Mouse (Mus musculus) cerebral cortex, adult 2 months (tissue): ENCODE data around the gene Ppm1l.

Experiments used
- WGBS: fragments of 180-500 bp; shearing (Covaris S2); methylation state at CpG from one replicate; pipeline ENCODE4 v1.1.7; 2018; 5-methylcytosine and 5-hydroxymethylcytosine counted together

Gene Ppm1l

DNA sequence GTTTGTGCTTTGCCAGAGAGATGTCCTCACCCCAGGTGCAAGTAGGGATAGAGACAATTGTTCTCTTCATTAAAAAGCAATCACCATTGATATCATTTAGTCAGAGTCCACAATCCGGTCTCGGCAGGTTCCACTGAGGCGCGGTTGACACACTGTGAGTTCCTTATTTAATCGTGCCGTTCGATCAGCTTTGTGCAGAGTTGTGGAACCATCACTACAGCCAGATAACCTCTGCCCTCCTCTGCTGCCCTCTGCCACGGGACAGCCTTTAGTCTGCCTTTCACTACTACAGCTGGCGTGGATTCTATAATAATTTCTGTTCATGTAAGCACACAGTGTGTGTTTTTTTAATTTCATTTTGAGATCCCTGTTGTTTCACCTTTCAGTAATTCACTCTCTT lies 17.2 kb downstream of the Ppm1l start:
- WGBS = 79% methylated on average over 9 of the region's 9 CpGs

DNA sequence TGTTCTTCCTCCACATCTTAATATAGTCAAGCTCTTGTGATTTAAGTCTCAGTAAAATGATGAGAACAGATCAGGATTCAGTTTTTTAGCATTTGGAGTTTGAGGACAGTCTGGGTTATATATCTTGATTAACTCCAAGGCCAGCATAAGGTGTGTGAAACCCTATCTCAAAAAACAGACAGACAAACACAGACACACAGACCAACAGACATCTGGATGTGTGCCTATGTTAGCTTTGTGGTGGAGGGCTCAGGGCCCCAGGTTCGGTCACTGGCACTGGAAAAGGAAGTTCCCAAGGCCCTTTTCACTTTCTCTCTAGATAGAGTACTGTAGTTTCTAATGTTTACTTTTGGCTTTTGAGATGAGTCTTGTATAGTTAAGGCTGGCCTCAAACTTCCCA lies 23.8 kb downstream of the Ppm1l start:
- 84% methylated on average over 1 of the region's 1 CpGs for WGBS

DNA sequence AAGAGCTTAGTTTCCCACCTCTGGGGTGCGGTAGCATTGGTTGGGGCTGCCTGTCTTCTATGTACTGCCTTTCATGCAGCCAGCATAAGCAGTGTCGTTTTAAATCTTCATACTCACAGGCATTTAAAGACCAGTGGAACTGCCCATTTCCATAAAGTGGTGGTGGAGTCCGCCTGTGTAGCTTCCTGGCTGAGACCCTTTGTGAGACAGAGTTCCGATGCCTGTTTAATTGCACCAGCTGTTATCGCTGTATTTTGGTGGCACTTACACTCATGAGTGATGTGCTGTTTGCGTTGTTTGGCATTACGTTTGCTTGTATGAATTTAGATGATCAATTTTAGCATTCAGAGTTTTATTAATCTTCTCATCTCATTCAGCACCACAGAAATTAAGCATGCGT lies 24.9 kb downstream of the Ppm1l start:
- 49% methylated on average over 8 of the region's 8 CpGs for WGBS

DNA sequence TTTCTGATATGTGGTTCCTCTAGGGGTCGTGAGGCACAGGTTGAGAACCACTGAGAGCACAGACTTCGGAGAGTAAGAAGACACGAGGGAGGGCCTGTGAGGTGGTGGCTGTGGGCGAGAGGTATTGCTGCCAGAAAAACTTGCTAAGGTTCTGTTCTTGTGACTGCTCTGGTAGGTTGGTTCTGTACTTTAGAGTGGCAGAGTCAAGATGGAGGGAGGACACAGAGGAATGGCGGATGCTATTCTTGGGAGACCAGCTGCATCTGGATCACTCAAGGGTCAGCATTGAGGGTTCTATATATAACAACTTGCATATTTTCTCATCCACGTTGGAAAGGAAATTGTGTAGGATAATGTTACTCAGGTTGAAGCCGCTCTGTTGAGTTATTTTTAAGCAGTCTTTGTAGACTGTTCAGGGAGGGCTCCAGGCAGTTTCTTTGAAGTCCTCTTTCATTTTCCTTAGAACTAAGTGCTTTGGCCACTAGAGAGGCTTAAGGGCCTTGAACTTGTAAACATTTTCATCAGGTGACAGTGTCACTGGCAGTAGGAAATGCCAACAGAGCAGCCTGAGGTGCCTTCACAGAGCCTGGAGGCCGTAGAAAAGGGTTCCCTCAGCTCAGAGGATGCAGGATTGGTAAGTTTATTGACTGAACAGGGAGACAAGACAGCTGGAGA lies 25.7 kb downstream of the Ppm1l start:
- WGBS = 44% methylated on average over 8 of the region's 8 CpGs

DNA sequence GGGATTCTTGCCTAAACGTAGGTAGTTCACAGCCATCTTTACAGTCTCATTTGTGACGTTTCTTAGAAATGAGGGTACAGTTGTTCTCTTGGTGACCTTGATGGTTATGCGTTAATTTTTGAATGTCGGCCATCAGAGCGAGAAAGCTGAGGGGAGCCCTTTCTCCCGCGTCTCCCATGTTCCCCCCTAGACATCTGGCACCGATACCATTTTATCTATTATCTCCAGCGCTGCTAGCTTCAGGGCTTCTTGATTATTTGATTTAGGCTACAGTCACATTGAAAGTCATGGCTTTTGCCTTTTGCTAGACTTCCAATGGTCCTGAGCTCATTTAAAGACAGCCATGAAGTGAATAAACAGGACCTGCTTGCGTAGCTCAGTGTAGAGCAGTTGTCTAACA lies 26.5 kb downstream of the Ppm1l start:
- WGBS = 73% methylated on average over 10 of the region's 10 CpGs

DNA sequence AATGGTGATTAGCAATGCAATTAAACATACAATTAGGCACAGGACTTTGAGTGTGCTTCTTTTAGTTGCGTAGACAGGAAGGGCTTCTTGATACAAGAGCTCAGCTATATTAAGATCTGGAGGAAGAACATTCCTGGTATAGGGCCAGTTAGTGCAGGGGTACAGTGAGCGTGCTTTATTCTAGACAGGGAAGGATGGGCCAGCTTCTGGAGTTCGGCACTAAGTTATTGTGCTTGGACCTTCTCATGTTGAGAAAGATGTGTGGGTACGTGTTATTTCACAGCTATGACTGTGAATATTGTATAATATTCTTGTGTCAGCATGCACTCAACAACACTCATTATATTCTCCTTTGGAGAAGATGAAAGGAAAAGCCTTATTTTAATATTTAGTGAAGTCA lies 29.9 kb downstream of the Ppm1l start:
- 52% methylated on average over 4 of the region's 4 CpGs for WGBS

DNA sequence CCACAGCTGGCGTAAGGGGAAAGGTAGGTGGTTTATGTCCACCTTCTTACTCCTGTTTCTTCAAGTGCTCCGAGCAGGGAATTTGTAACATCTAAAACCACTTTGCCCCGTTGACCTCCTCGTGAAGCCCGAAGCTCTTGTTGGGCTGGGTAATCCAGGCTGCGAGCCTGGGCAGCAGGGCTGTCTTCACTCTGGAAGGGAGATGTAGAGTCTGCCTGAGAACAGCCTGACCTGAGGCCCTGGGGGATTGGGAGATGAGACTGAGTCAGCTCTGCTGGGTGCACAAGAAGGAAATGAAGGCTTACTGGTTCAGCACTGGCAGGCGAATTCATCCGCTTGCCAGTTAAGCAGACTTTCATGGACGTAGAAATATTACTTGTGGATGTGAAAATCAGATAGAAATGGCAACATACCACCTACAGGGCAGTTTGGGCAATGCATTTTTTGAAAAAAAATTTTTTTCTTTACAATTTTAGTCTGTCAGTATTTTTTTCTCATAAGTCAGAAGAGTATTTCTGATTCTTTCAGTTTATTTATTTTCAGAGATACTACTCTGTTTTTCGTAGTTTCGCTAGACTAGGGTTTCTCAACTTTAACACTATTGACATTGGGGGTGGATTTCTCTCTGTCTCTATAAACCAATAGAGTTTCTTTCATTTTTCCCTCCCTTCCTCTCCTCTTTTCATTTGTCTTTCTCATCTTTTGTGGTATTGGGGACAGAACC lies 31.7 kb downstream of the Ppm1l start:
- WGBS = 72% methylated on average over 11 of the region's 11 CpGs

DNA sequence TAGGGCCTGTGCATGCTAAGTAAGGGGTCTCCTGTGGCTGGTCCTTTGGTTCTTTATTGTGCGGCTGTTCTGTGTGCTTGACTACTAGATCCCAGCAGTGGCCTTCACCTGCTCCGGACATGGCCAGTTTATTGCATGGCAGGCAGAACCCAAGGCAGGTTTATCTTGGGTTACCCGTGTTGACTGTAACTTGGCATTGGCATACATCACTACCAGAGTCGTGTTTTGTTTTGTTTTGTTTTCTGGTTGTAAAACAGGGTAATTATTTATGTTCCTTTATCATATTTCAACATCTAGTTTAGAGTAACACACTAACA lies 32.2 kb downstream of the Ppm1l start:
- WGBS = 83% methylated on average over 4 of the region's 4 CpGs

DNA sequence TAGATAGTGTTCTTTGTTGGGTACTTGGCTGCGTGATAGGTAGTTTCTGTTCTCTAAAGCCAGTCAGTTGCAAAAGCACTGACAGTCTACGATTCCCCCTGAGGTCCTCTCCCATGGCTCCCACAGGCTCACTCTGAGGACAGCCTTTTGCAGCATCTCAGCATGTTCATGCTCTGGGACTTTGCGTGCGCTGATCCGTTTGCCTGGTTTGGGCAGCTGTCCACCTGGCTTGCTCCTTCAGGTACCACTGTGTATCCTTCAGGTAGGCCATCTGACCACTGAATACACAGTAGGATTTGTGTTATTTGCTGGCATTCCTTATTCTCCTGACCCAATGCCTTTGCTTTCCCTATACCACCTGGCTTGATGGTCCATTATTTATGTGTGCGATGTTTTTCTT lies 33.3 kb downstream of the Ppm1l start:
- 90% methylated on average over 6 of the region's 6 CpGs for WGBS

DNA sequence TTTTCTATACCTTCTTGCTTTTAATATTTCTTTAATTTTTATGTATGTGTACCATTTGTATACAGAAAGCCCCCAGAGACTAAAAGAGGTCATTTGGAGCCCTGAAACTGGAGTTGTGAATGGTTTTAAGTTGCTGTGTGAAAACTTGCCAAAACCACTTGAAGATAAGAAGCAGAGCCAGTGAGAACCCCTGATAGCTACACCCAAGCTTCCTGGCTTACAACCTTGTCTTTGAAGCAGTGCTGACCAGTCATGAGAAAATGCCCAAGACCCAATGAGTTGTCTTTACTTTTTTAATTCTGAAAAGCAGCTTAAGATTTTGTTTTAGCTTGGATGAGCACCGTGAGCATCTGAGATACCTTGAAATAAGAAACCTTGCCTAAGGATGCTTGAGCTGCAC lies 35.5 kb downstream of the Ppm1l start:
- 82% methylated on average over 1 of the region's 1 CpGs for WGBS

DNA sequence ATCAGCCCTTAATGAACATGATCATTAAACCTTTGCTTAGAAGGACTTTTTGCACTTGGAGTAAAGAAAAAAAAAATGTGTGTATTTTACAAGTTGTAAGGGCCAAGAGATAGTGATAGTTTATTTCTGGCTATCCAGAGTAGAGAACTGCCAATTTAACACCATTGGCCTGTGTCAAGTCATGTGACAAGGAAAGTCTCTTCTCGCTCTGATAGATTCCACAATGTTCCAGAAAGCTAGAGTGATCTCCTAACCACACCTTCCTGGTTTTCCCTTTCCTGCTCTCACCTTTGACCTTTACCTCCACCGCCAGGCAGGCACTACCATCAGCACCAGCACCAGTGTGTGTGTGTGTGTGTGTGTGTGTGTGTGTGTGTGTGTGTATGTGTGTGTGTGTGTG lies 38.0 kb downstream of the Ppm1l start:
- WGBS = 85% methylated on average over 2 of the region's 2 CpGs

DNA sequence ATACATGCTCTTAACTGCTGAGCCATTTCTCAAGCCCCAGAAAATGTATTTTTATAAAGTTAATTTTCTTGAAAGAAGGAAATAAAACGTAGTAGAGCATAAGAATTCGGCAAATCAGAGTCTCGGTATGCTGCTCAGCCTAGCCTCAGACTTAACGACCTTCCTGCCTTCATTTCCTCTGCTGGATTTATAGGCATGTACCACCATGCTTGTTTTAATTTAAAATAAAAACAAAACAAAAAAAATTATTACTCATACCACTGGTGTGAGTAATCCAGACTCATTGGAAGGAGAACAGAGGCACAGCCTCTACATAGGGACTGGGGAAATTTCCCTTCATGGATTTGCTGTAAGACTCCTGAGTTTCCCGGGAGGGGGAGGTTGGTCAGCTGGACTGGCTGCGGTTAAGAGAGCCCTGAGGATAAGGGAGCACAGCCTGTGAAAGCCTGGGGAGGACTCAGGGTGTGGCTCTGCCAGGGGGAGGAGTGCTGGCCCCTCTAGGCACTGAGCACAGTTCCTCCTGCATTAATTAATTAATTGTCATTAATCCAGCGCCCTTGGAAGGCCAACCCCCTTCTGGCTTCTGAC lies 39.5 kb downstream of the Ppm1l start:
- 64% methylated on average over 7 of the region's 7 CpGs for WGBS

DNA sequence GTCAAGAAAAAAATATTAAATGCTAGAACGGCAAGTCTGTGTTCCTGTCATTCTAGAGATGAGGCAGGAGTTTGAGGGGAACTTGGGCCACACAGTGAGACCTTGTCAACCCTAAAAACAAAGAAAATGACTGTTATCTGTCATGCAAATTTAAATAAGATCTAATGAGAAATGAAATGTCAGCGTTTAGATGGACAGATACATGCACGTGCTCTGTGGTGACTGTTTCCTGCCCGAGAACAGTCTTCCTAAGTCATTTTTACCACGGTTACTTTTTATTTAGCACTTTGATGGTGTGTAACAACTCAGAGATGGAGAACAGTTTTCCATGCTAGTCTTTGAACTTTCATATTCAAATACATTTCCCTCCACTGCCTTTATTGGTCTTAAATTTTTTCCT lies 40.1 kb downstream of the Ppm1l start:
- 78% methylated on average over 5 of the region's 5 CpGs for WGBS

DNA sequence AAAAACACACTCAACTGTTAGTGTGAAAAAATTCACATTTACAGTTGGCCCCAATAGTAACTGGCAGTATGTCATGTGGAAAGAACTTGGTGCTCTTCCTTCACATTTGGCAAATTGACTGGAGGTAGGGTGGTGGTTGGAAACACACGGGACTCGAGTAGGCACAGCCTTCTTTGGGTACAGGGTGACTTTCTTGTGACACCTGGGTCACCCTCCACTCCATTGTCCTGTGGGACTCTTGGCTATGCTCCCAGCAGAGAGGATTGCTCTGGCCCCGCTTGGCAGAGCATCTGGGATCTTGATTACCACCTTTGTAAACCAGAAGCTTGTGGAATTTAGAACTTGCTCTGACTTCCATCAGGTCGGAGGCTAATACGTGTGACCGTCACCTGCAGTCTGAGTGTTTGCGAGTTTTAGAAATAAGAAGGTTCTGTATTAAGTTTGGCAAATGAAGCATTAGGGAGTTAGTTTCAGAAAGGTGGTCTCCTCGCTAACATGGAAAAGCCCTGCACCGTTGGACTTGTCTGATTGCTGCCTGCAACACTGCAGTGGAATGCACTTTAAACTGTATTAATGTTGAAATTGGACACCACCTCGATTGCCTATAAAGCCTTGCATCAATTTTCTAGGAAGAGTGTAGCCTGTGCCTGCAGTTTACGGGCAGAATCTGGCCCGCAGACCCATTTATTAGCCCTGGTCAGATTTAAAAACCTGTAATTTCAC lies 41.4 kb downstream of the Ppm1l start:
- WGBS = 88% methylated on average over 12 of the region's 12 CpGs

DNA sequence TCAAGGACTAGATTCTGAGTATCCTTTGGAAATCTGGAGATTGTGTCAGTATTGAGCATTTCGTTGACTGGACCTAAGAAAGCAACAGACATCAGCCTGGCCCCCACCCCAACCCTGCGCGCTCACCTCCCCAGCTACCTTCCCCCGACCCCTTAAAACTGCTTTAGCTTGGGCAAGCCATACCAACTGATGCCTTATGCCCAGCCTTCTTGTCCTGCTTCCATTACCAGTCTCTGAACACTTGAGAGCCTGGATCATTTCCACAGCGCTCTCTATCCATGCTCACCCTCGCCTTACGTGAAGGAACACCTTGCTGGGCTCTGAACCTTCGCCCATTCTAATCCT lies 41.9 kb downstream of the Ppm1l start:
- 97% methylated on average over 8 of the region's 8 CpGs for WGBS

DNA sequence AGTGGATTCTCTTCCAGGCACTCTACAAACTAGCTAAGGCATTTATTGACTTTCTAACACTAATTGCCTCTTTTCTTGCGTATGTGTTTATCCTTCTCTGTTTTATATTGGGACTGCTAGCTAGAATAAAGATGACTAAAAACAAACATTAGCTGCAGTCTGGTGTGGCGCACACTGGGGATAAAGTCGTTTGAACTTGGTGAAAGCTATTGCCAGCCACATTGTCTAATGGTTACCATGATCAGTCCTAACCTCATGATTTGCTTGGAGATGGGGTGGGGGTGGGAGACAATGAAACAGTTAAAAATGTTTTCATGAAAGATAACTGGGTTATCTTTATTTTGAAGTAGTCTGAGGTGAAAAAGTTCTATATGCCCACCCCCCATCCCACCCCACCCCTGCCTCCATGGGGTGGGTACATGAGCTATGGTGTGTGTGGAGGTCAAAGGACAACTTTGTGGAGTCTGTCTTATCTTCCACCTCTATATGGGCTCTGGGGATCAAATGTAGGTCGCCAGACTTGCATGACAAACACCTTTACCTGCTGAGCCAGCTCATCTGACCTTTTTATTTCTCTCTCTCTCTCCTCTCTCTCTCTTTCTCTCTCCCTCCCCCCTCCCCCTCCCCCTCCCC lies 43.7 kb downstream of the Ppm1l start:
- 73% methylated on average over 4 of the region's 4 CpGs for WGBS

DNA sequence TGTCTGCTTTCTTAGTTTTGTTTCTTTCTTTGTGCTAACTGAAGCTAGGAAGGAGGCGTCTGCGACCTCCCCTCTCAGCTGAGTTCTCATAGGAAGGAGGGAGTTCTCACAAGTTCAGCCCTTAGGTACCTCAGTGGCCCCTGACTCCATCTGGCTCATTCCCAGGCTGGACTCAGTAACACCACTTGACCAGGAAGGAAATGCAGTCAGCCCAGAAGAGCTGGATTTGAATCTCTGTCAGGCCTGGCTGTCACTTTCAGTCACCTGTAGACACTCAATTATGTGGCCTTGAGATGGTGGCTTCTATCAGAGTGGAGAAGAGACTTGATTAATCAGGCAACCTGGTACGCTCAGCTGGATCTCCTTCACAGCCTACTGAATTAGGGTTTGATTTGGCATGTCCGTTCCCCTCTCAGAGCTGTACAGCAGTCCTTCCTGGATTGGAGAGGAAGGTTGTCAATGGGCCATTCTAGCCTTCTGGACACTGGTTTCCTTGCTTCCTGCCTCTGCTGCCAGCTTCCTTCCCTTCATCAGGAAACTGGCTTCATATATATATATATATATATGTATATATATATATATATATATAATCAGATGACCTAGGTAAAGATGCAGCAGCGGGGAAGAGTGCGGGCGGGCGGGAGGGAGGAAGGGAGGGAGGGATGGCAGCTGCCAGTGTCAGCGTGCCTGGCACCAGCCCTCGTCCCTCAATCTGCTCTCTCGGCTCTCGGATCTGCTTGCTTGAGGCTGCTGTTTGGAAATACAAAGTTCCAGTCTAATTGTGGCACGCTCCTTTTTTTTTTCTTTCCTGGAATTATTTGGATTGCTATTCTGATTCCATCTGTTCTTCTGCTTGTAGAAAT lies 45.1 kb downstream of the Ppm1l start:
- WGBS = 48% methylated on average over 13 of the region's 13 CpGs

DNA sequence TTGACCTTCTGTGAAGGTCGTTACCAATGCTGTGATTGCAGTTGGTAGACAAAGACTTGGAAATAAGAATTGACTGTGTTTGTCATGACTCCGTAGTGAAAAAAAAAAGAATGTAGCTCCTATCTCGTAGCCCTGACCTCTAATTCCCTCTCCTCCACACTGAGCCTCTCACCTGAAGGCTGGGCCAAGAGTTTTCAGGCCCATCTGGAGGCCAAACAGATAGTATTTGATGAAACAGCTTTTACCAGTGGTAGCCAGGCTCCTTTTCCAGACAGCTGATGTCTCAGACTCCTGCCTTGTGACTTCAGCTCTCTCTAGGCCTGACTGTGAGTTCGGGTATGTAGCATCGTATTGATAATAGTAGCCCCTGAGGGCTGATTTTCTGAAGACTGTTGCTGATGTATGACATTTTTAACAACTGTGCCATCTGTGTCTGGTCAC lies 45.7 kb downstream of the Ppm1l start:
- 58% methylated on average over 5 of the region's 5 CpGs for WGBS

DNA sequence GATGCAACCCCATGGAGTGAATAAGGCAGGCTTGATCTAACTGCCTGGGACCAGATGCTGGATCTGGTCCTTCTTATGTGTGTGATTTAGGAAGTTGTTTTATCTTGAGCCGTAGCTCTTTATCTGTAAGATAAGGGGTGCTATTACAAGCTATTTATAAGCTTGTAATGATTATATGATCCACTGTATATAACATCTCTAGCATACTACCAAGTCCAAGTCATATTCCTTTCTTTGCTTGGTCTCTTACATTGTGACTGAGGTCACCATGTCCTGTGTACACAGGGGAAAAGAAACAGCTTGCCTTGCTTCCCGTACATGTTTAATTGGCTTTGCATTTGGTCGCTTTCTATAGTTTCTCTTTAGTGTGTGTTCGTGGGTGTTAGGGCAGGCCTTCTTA lies 46.2 kb downstream of the Ppm1l start:
- 76% methylated on average over 4 of the region's 4 CpGs for WGBS

DNA sequence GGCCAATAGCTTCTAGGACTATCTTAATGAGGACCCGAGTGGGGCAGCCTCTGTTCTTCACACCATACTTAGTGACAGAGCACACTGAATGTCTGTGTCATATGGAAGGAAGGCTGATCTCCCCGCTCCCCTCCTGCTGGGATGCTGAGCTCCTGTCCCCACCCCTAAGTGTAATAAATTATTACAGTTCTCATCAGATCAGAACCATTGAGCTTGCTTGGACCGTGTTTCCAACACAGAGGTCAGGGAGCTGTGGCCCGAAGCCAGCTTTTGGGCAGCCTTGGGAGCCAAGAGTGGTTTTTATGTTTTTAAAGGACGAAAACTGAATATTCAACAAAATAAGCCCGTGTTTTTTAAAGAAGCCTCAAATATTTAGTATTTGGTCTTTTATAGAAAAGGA lies 47.5 kb downstream of the Ppm1l start:
- 73% methylated on average over 6 of the region's 6 CpGs for WGBS

DNA sequence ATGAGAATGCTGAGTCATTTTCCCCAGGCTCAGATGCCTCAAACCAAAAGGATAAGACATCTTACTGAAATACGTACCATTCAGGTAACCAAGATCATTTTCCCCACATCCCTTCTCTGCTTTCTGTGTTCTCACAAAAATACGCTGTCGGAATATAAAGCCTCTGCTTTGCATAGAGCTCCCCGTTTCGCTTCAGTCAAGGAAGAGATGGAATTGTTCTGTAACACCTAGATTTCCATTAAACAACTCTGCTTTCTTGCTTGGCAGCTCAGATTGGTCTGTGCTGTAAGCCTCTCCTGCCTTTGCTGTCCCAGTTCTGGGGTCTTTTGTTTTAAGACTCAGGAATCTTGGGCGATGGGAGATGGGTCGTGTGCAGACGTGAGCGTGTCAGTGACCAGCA lies 51.3 kb downstream of the Ppm1l start:
- 50% methylated on average over 9 of the region's 9 CpGs for WGBS
